Mouse (Mus musculus): ENCODE results near the gene Snx27.

- peak; percentile 9 for TF ChIP-seq REST (IDR thresholded peaks at IDR 0.05; ENCODE audit: insufficient read depth, insufficient read length)
- TF ChIP-seq USF1 (IDR thresholded peaks at IDR 0.05; ENCODE audit: low read depth) = no peak
- no peak for TF ChIP-seq POLR2A (IDR thresholded peaks at IDR 0.05; ENCODE audit: insufficient read length, low read depth)
- no peak for TF ChIP-seq CEBPB (IDR thresholded peaks at IDR 0.05; ENCODE audit: insufficient read depth, poor library complexity, severe bottlenecking)
- no peak for TF ChIP-seq MYOG (IDR thresholded peaks at IDR 0.05; ENCODE audit: control insufficient read depth in 1 of 3, insufficient read depth in 1 of 3, insufficient read length in 2 of 3, low read depth in 2 of 3)
- TF ChIP-seq E2F4 (IDR thresholded peaks at IDR 0.05; ENCODE audit: insufficient read depth) = no peak
- no peak for TF ChIP-seq MYOD1 (IDR thresholded peaks at IDR 0.05; ENCODE audit: control insufficient read depth in 1 of 3, insufficient read length in 2 of 3, low read depth in 2 of 3)
- TF ChIP-seq TCF12 (IDR thresholded peaks at IDR 0.05; ENCODE audit: insufficient read depth, poor library complexity, severe bottlenecking) = no peak
- TF ChIP-seq POLR2AphosphoS2 (IDR thresholded peaks at IDR 0.05; ENCODE audit: insufficient read length, low read depth) = no peak
Measured at GRCm38 (mm10) chr3:94477981-94478422, 104.5 kb downstream of the Snx27 start, which contains the start of gene Celf3.
